Mouse (Mus musculus): ENCODE results near the gene Ssc5d.

- TF ChIP-seq CTCF (IDR thresholded peaks at IDR 0.05; ENCODE audit: insufficient read depth, low read length), result no peak
- no peak for TF ChIP-seq POLR2A (IDR thresholded peaks at IDR 0.05; ENCODE audit: borderline replicate concordance, extremely low read depth, low read depth, low read length)
Measured at GRCm38 (mm10) chr7:4915669-4916416, 9.7 kb upstream of the Ssc5d start.

All from lung, adult 2 months (tissue).